ENCODE assay signal across 10 mouse cellular contexts in the genomic region with DNA sequence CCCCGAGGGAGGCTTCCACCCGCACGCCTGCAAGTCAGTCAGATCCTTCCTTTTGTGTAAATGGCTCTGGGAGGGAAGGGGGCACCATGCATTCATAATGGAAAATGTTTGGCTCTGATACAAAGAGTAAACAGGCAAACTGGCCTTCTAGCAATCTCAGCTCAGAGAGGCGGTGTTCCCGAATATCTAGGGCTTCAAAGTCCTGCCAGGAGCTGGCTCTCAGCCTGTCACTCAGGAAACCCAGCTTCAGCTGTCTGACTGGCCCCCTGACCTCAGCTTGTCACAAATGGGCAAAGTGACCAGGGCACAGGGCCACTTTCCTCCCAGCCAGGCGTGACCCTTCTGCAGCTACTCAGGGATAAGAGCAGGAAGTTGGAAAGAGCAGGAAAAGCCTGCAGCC. TPM values are rescaled to one million over a fixed set of nuclear protein-coding genes. Genes with fewer than 3 reads are reported as not detected.
DNase-seq lines count a peak whose midpoint lies in the region; ATAC-seq and TF ChIP-seq lines count a peak whose summit lies in the region.
"Had no signal": no experiment of that assay in that cellular context is flagged by ENCODE, and none has a peak within 500 bp of the region (broad histone marks: within the 10 kb centered on the region; RNA-seq: fewer than 3 reads in every experiment).

No protein-coding gene starts in this region.

- WGBS in heart, embryonic 14.5 days: 27% methylated on average over 6 of the region's 6 CpGs
- 14% methylated on average over 6 of the region's 6 CpGs for WGBS in stomach, postnatal 0 days

- ATAC-seq in heart, embryonic 14.5 days (ENCODE audit: insufficient number of reproducible peaks, insufficient read depth, low FRiP score, low read depth): peak; percentile 28; the same call in 1 of the 2 replicates
- ATAC-seq in stomach, postnatal 0 days (ENCODE audit: low FRiP score, low TSS enrichment): peak; percentile 14

- H3K9me3 ChIP-seq in heart, embryonic 14.5 days (ENCODE audit: control insufficient read depth, low read length): no peaks in the 10 kb centered on the region
- H3K9me3 ChIP-seq in stomach, postnatal 0 days (ENCODE audit: control insufficient read depth, low read length): no peaks in the 10 kb centered on the region
- H3K9me3 ChIP-seq: midbrain, embryonic 12.5 days had no signal

- peaks cover 20 to 29% of the 10 kb centered on the region in 2 experiments for H3K4me1 ChIP-seq in heart, embryonic 14.5 days (ENCODE audit: control insufficient read depth in 2 of 2, insufficient read depth in 2 of 2, low read length in 2 of 2)
- peaks cover 21% of the 10 kb centered on the region for H3K4me1 ChIP-seq in stomach, postnatal 0 days (replicated peaks; ENCODE audit: control insufficient read depth, insufficient read depth)

- H3K27ac ChIP-seq in heart, embryonic 14.5 days (replicated peaks in 1 of 2; ENCODE audit: control insufficient read depth in 1 of 2, insufficient read depth in 1 of 2, low read depth in 2 of 2, low read length in 2 of 2): peak overlapping the region; percentile 1 to 63; a peak in 3 of 4 replicates
- peak overlapping the region; percentile 79 for H3K27ac ChIP-seq in stomach, postnatal 0 days (replicated peaks)
- H3K27ac ChIP-seq: midbrain, embryonic 12.5 days had no signal

- TF ChIP-seq EP300 in stomach, postnatal 0 days (optimal IDR thresholded peaks at IDR 0.05): no peak

- H3K4me2 ChIP-seq in heart, embryonic 14.5 days (ENCODE audit: low read length): no peak overlapping the region
- no peak overlapping the region; the same call in 1 of the 2 replicates for H3K4me2 ChIP-seq in stomach, postnatal 0 days (replicated peaks; ENCODE audit: low read depth)
- H3K4me2 ChIP-seq: midbrain, embryonic 12.5 days had no signal

- intact Hi-C loops in left cerebral cortex, postnatal 14 days (cut with DNase I): no loop called here
- intact Hi-C loops in left cerebral cortex, postnatal 25 days (cut with DNase I): no loop called here

- H3K9ac ChIP-seq in heart, embryonic 14.5 days (ENCODE audit: low read length): no peak overlapping the region
- H3K9ac ChIP-seq in stomach, postnatal 0 days (ENCODE audit: low read length): no peak overlapping the region
- H3K9ac ChIP-seq: midbrain, embryonic 12.5 days had no signal

- no peak overlapping the region for H3K4me3 ChIP-seq in heart, embryonic 14.5 days (ENCODE audit: control insufficient read depth in 1 of 2, insufficient read depth in 1 of 2, low read depth in 1 of 2, low read length in 2 of 2)
- no peak overlapping the region for H3K4me3 ChIP-seq in stomach, postnatal 0 days (ENCODE audit: low read depth, low read length)
- H3K4me3 ChIP-seq: erythroblast, embryonic 14.5 days; midbrain, embryonic 12.5 days had no signal

- peak; percentile 37 to 48 for DNase-seq in left cerebral cortex, postnatal 14 days (ENCODE audit: low spot score in 2 of 2)
- DNase-seq in left cerebral cortex, postnatal 25 days (ENCODE audit: low spot score in 2 of 2): no peak
- DNase-seq in brain, embryonic 14.5 days (ENCODE audit: low read depth): peak; percentile 53
- DNase-seq in kidney, postnatal 36 days: peak; percentile 84 to 87
- peak; percentile 61 for DNase-seq in stomach, postnatal 0 days (ENCODE audit: low spot score)
- no peak for DNase-seq in cerebellum, adult 9-11 months
- no peak for DNase-seq in layer of hippocampus, adult 18-20 months (ENCODE audit: low spot score in 2 of 2)

- no peaks in the 10 kb centered on the region for H3K27me3 ChIP-seq in heart, embryonic 14.5 days (ENCODE audit: control insufficient read depth, insufficient read depth, low read length)
- no peaks in the 10 kb centered on the region for H3K27me3 ChIP-seq in stomach, postnatal 0 days (ENCODE audit: control insufficient read depth, insufficient read depth, low read length)

- no peaks in the 10 kb centered on the region for H3K36me3 ChIP-seq in heart, embryonic 14.5 days (ENCODE audit: control insufficient read depth, insufficient read depth, low read length)
- no peaks in the 10 kb centered on the region for H3K36me3 ChIP-seq in stomach, postnatal 0 days (ENCODE audit: control insufficient read depth, insufficient read depth, low read length)
- H3K36me3 ChIP-seq: midbrain, embryonic 12.5 days had no signal

- TF ChIP-seq POLR2A in brain, embryonic 14.5 days (IDR thresholded peaks at IDR 0.05; ENCODE audit: borderline replicate concordance, extremely low read depth, insufficient read depth, insufficient read length, poor library complexity, severe bottlenecking): no peak

- TF ChIP-seq CTCF in brain, embryonic 14.5 days (IDR thresholded peaks at IDR 0.05; ENCODE audit: borderline replicate concordance, extremely low read depth, insufficient read depth, insufficient read length): no peak
- TF ChIP-seq CTCF in stomach, postnatal 0 days (IDR thresholded peaks at IDR 0.05; ENCODE audit: low read depth): no peak

RNA-seq across cellular contexts. Expression of a gene that starts 33.3 kb away (rescaled TPM):
- 100 to 1,000 TPM in 1 of 2 experiments, 10 to 100 TPM in 1; 99.4 to 104 TPM for total RNA-seq in left cerebral cortex, postnatal 14 days (2021)
- total RNA-seq in left cerebral cortex, postnatal 25 days (2021): 100 to 1,000 TPM; 102 to 108 TPM
- polyA plus RNA-seq in brain, embryonic 14.5 days (2012; rRNA removed): 99.6 and 102 TPM in 2 replicates
- polyA plus RNA-seq in heart, embryonic 14.5 days (2014; fragmentation: Nextera tagmentation; extraction: Ambion mirVana): 120 and 122 TPM in 2 replicates
- polyA plus RNA-seq in stomach, postnatal 0 days (2015; fragmentation: Nextera tagmentation; extraction: Ambion mirVana): 33.4 and 33.9 TPM in 2 replicates
- 100 to 1,000 TPM; 167 to 174 TPM for total RNA-seq in layer of hippocampus, adult 18-20 months (2021)

Comparison
In these comparisons a context has a peak if more than half of its experiments do, and no peak if none do; other contexts are left out.
1. DNase-seq: peak in left cerebral cortex, postnatal 14 days (2 of 2), brain, embryonic 14.5 days (single experiment), kidney, postnatal 36 days (2 of 2) and stomach, postnatal 0 days (single experiment); none in left cerebral cortex, postnatal 25 days (0 of 2), cerebellum, adult 9-11 months (single experiment) and layer of hippocampus, adult 18-20 months (0 of 2).